Mouse (Mus musculus): Measurements from ENCODE around the gene Ric8a.

- TF ChIP-seq CTCF (IDR thresholded peaks at IDR 0.05) (no peak), EP300 (IDR thresholded peaks at IDR 0.05) (no peak)
These were observed 23.7 kb downstream of the Ric8a start for GRCm38 (mm10) chr7:140880419-140880818.

Measured in lung, postnatal 0 days (tissue).